Mouse (Mus musculus) gastrocnemius, adult 18-20 months (tissue): ENCODE measurements around the gene Smoc1. TPM values are rescaled to one million over a fixed set of nuclear protein-coding genes. Genes with fewer than 3 reads are reported as not detected.
A peak's percentile ranks its signal among the peaks of the same experiment; 100 is the strongest.

Experiments
- DNase-seq: peaks from one replicate; pipeline ENCODE4 v3.0.0; 2021; ENCODE audit warnings: low spot score
- long read RNA-seq, 2 experiments: library from polyadenylated mRNA; stranded (forward); transcript quantifications; one replicate each; pipeline ENCODE4 v2.0.0; 2021
- total RNA-seq, 2 experiments: library from RNA; stranded (reverse); gene quantifications; 2 replicates each; pipeline ENCODE4 v1.2.3; 2021

Smoc1 gene
- 1 to 10 TPM; 1.2 to 2.3 TPM for total RNA-seq
- long read RNA-seq, experiment 1, partial matches to known transcripts: 0 of 1 reads
- long read RNA-seq, experiment 1, other reads (novel, unspliced or antisense): 0 of 1 reads
- long read RNA-seq, experiment 2: 0 reads

- DNase-seq: peak; percentile 23
These were observed at the start of gene Smoc1 for GRCm38 (mm10) chr12:81026277-81026994. TSS of gene Smoc1 (plus strand) at chr12:81026808.

GRCm38 (mm10) chr12:80982326-80982725 is 44.3 kb upstream of the Smoc1 start:
- peak; percentile 52 for DNase-seq

- no peak for DNase-seq
These were observed 42.9 kb upstream of the Smoc1 start for GRCm38 (mm10) chr12:80983695-80984094.

GRCm38 (mm10) chr12:80986628-80987027 is 40.0 kb upstream of the Smoc1 start:
- DNase-seq: no peak

GRCm38 (mm10) chr12:80988286-80988685 is 38.3 kb upstream of the Smoc1 start:
- DNase-seq: no peak

- DNase-seq: no peak
These were observed 35.6 kb upstream of the Smoc1 start for GRCm38 (mm10) chr12:80990901-80991445.

- no peak for DNase-seq
These were observed 34.8 kb upstream of the Smoc1 start for GRCm38 (mm10) chr12:80991806-80992205.

- DNase-seq: no peak
These were observed 34.0 kb upstream of the Smoc1 start for GRCm38 (mm10) chr12:80992540-80993122.

- no peak for DNase-seq
These were observed 32.8 kb upstream of the Smoc1 start for GRCm38 (mm10) chr12:80993773-80994172.

GRCm38 (mm10) chr12:80995326-80995725 is 31.3 kb upstream of the Smoc1 start:
- DNase-seq: no peak

GRCm38 (mm10) chr12:80997652-80998051 is 29.0 kb upstream of the Smoc1 start:
- DNase-seq: no peak

GRCm38 (mm10) chr12:80998528-80999221 is 27.9 kb upstream of the Smoc1 start:
- no peak for DNase-seq

GRCm38 (mm10) chr12:81000924-81001323 is 25.7 kb upstream of the Smoc1 start:
- DNase-seq: no peak

GRCm38 (mm10) chr12:81002841-81003635 is 23.6 kb upstream of the Smoc1 start:
- no peak for DNase-seq

- no peak for DNase-seq
These were observed 16.8 kb upstream of the Smoc1 start for GRCm38 (mm10) chr12:81009813-81010212.

GRCm38 (mm10) chr12:81011994-81012393 is 14.6 kb upstream of the Smoc1 start:
- no peak for DNase-seq

- no peak for DNase-seq
These were observed 13.1 kb upstream of the Smoc1 start for GRCm38 (mm10) chr12:81013496-81013895.

- DNase-seq: no peak
These were observed 9.0 kb upstream of the Smoc1 start for GRCm38 (mm10) chr12:81017624-81018023.

- DNase-seq: no peak
These were observed 7.9 kb upstream of the Smoc1 start for GRCm38 (mm10) chr12:81018516-81019279.

GRCm38 (mm10) chr12:81019280-81019935 is 7.2 kb upstream of the Smoc1 start:
- DNase-seq: no peak
